Mouse (Mus musculus): ENCODE results near the gene Zfyve9.
A peak's percentile ranks its signal among the peaks of the same experiment; 100 is the strongest.
"Not testable (repeated sequence)": the region's sequence is repeated elsewhere in the genome, so short reads cannot be mapped to it uniquely, and the experiment has no call there.

Zfyve9 gene

DNA sequence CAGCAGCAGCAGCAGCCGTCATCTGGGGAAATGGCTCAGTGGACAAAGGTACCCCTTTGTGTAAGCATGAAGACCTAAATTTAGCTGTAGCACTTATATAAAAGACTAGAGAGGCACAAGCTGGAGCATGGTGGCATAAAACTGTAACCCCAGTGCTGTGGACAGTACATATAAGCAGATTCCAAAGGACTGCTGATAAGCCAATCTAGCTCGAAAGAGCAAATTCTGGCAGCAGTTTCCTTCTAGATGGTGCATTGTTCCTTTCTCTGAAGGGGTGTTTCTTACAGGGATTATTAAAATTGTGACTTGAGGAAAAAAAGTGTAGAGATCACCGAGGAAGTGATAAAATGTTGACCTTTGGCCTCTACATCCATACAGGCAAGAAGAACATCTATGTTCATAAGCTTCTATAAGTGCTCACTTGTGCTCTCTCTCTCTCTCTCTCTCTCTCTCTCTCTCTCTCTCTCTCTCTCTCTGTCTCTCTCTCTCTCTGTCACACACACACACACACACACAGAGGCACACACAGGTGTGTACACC is 59.3 kb downstream of the Zfyve9 start:
- no peak for DNase-seq (ENCODE audit: low read depth, low spot score)

- DNase-seq (ENCODE audit: low read depth, low spot score), result no peak
These were observed 61.2 kb downstream of the Zfyve9 start, which contains the start of gene 3110021N24Rik for GRCm38 (mm10) chr4:108719349-108719748. TSS of gene 3110021N24Rik (plus strand) at chr4:108719649.

DNA sequence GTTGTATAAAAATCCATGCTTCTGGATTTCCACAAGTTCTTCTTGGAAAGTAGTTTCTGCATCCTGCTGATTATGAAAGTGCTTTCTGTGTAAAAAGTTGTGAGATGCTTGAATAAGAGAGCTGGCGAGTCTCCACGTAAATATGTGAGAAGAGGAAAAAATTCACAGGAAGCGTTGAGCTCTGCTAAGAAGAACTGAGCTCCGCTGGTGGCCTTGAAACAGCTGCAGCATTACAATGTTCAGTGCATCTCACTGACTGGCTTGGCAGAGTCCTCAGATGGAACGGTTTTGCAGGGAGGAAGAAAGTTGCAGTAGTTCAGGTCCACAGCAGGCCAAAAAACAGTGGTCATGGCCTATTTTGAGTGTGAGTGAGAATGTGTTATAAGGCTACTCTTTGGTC is 72.4 kb downstream of the Zfyve9 start:
- no peak for DNase-seq (ENCODE audit: low read depth, low spot score)

DNA sequence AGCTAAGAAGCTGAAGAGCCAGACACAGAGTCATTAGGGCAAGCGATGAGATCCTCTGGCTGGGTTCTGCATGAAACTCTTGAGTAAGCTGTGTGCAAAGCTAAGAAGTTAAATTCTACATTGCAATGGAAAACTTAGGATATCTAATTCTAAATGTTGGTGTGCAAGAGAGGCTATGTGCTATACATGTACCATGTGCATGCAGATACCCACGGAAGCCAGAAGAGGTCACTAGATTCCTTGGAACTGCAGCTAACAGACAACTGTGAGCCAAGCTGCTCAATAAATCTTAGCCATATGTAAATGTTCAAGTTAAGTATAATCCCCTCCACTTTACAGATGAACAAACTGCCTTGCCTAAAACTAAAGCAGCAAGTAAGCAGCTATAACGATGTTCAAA is 83.7 kb downstream of the Zfyve9 start:
- DNase-seq (ENCODE audit: low read depth, low spot score), result peak; percentile 42

DNA sequence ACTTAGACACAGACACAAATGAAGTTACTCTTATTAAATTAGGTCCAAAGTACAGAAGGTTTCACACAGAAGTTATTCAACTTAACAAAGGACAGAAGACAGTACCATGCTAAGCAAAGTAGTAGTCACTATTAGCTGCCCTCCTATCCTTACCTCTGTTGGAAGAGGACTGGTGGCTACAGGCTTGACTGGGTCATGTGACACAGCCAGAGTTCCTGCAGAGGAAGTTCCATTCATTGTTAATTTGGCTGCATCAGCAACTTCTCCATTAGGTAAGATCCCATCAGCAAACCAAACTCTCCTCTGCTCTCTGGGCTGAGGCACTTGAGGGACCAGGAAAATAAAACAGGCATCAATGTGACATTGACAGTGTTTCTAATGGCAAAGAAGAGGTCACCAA is 89.1 kb downstream of the Zfyve9 start:
- DNase-seq (ENCODE audit: low read depth, low spot score), result no peak

- DNase-seq (ENCODE audit: low read depth, low spot score), result no peak
These were observed 90.1 kb downstream of the Zfyve9 start for GRCm38 (mm10) chr4:108690479-108690878.

GRCm38 (mm10) chr4:108687098-108687497 is 93.5 kb downstream of the Zfyve9 start:
- DNase-seq (ENCODE audit: low read depth, low spot score), result not testable (repeated sequence)

DNA sequence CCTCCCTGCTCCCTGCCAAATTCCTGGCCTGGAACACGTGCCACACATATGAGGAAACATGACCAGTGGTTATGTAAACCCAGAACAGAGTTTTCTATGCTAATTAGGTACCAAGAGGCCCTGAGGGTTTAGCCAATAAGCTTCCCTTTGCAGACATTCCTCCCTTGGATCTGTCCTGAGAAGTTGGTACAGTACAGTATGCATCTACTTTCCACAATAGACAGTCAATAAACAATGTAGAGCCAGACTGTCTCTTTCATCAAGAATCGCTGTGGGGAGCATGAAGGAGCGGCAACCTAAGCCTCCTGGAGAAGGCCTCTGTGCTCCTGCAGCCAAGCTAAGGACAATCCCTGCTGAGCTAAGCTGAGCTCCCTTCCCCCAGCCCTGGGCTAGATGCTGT is 94.4 kb downstream of the Zfyve9 start:
- no peak for DNase-seq (ENCODE audit: low read depth, low spot score)

DNA sequence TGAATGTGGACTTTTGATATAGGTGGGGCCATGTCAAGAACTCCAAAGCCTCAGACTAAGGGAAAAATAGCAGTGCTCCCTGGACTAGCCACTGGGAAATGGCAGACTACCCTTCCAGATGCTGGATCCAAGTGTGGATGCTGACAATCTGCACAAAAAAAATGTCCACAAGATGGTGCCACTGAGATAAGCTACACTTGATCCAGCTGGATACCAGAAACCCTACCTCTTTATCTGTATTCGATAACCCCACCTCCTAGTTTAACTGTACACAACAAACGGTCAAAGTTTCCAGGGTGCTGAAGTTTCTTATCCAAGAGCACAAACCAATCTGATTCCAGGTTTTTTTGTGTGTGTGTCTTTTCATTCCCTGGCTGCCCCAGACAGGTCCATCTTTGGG is 116.2 kb downstream of the Zfyve9 start:
- no peak for DNase-seq (ENCODE audit: low read depth, low spot score)

DNA sequence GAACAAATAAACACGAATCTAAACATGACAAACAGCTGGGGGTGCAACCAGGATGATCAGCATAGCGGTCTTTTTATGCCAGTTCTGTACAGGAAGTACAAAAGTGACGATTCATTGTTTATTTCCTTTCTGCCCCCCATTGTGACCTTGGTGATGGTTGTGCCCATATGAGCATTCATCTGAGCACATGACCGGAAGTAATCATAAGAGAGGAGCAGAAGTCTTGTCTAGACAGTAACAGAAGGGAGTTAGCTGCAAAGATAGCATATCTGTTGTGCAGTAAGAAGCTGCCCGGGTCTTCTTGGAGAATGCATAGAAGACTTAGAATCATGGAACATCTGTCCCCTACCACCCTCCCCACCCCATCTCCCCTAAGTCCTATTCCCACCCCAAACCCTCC is 141.8 kb downstream of the Zfyve9 start:
- no peak for DNase-seq (ENCODE audit: low read depth, low spot score)

DNA sequence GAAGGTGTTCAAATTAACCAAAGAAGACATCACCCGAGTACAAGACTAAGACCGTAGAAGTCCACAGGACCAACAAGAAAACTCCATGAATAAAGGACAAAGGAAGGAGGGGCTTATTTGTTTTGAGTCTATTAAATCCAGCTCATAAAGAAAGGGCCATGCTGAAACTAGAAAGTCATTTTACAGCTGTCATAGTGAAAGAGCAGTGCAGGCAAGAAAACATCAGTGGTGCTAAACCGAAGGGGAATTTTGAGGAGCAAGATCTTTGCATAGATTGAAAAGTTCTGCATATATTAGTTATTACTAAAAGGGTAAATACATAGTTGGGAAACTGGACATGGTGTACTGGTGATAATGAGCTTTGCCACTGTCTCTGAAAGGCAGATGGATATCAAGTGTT is 142.9 kb downstream of the Zfyve9 start:
- no peak for DNase-seq (ENCODE audit: low read depth, low spot score)

- no peak for DNase-seq (ENCODE audit: low read depth, low spot score)
These were observed 145.5 kb downstream of the Zfyve9 start for GRCm38 (mm10) chr4:108635101-108635500.

DNA sequence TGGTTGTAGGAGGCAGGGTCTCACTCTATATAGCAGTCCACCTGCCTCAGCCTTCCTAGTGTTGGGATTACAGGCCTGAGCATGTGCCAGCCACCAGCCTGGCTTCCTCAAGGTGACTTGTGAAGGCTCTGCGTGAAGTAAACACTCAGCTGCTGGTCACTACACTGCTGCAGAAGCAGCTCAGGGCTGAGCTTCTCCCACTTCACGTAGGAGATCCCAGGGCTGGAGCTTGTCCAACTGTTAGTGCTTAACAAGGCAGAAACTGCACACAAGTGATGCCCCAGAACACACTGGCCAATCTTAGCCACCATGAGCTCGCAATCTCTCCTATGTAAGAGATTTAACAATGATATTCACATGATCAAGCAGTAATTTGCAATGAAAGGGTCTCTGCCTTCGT is 145.9 kb downstream of the Zfyve9 start:
- DNase-seq (ENCODE audit: low read depth, low spot score), result no peak

DNA sequence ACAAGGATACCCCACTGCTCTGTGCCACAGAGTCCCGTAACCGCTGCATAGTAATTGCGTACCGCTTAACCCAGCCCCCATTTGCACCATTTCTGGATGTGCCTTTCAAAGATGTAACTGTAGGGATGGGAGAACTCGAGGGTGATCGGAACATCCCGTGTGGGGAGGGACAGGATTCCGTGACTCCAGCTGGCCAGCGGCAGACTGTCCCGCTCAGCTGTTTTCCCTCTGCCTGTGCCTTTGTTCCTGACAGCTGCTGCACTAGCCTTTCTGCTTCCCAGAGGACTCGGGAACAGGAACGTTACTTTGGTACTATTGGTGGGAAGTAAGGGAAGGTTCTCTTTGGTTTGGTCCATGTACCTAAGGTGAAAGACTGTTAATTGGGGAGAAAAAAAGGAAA is 146.9 kb downstream of the Zfyve9 start:
- no peak for DNase-seq (ENCODE audit: low read depth, low spot score)

GRCm38 (mm10) chr4:108631616-108632015 is 149.0 kb downstream of the Zfyve9 start:
- no peak for DNase-seq (ENCODE audit: low read depth, low spot score)

GRCm38 (mm10) chr4:108630096-108630495 is 150.5 kb downstream of the Zfyve9 start:
- DNase-seq (ENCODE audit: low read depth, low spot score), result no peak

GRCm38 (mm10) chr4:108629363-108629880 is 151.2 kb downstream of the Zfyve9 start:
- DNase-seq (ENCODE audit: low read depth, low spot score), result no peak

- no peak for DNase-seq (ENCODE audit: low read depth, low spot score)
These were observed 153.5 kb downstream of the Zfyve9 start for GRCm38 (mm10) chr4:108627066-108627465.

- DNase-seq (ENCODE audit: low read depth, low spot score), result no peak
These were observed 159.1 kb downstream of the Zfyve9 start for GRCm38 (mm10) chr4:108621504-108621903.

- no peak for DNase-seq (ENCODE audit: low read depth, low spot score)
These were observed 160.1 kb downstream of the Zfyve9 start for GRCm38 (mm10) chr4:108620536-108620935.

DNA sequence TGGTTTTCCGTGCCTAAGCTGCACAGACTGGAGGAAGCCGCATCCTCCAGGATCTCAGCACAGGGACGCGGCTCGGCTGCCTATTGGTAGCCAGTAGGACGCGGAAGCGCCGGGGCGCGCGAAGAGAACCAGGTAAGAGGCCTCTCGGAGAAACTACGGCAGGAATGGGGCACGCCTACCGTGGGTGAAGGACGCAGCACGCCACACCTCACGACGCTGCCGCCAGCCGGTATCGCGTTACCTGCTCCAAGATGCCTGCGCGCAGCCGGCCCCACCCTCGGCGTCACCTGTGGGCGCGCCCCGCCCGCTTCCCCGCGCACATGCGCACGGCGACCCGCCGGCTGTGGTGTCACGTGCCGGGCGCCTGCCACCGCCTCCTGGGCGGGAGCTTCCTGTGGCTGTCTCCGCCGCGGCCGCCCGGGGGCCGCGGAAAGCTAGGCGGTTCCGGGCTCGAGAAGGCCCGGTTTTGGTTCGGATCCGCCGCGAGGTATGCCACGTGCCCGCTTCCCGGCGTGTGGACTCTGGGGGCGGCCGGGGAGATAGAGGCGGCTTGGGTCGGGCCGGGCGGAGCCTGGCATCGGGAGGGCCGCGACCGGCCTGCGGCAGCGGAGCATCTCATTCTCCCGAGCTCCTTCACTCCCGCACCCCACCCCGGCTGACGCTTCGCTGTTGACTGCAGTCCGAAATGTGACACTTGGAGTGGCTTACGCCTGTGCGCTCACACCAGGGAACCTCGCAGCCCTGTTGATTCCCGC is 160.8 kb downstream of the Zfyve9 start, which contains the start of gene Cc2d1b:
Gene Cc2d1b (plus strand): TSS at position 354 of the 755 bp plus-strand sequence.
- DNase-seq (ENCODE audit: low read depth, low spot score), result peak; percentile 86

DNA sequence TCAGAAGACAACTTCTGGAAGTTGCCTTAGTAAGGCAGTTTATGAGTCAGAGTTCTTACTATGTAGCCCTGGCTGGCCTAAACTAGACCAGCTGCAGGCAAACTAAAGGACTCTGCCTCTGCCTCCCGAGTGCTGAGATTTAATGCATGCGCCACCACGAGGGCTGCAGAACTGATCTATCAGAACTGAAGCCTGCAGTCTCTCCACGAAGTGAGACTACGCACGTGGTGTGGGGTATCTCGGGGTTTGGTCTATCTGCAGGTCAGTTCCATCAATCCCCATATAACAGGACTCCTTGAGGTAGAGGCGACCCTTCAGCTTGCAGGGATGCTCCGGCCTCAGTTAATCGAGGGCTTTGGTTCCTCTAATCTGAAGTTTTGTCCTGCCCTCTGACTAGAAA is 161.4 kb downstream of the Zfyve9 start:
- no peak for DNase-seq (ENCODE audit: low read depth, low spot score)

- no peak for DNase-seq (ENCODE audit: low read depth, low spot score)
These were observed 162.0 kb downstream of the Zfyve9 start for GRCm38 (mm10) chr4:108618586-108618985.
